Mouse (Mus musculus) cortical plate, adult 2 months (tissue): Measurements from ENCODE around the gene Pgpep1.

Source experiments
- CTCF ChIP-seq: fragments of 200-500 bp; IDR thresholded peaks from 2 replicates; pipeline ENCODE4 v1.5.1; 2011; ENCODE audit warnings: mild to moderate bottlenecking, control low read depth, low read length; ENCODE audit not compliant: insufficient read depth; ENCODE audit errors: extremely low read depth
- POLR2A ChIP-seq: fragments of 200-500 bp; IDR thresholded peaks from 2 replicates; pipeline ENCODE4 v1.6.1; 2011; ENCODE audit warnings: mild to moderate bottlenecking, low read length, control low read depth; ENCODE audit not compliant: insufficient read depth; ENCODE audit errors: extremely low read depth

DNA sequence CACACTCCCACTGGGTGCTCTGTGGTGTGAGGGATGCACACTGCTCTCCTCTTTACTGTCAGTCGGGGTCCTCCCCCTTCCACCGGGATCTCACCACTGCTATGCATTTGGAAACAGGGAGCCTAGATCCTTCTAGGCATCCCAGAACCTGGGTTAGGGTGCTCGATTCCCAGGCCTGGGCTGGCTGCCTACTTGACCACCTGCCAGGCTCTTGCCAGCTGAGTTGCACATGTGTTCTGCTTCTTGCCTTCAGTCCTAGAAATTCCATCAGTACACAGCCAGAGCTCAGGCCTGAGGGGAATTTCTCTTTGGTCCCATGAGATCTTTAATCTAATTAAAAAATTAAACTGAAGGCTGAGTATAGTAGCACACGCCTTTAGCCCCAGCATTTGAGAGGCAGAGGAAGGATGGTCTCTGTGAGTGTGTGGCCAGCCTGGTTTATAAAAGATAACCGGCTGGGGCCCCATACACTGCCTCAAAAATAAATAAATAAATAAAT is 29.8 kb upstream of the Pgpep1 start:
- no peak for TF ChIP-seq POLR2A
- TF ChIP-seq CTCF, result no peak
